Mouse (Mus musculus) heart, postnatal 0 days (tissue): ENCODE measurements at regions not wholly inside any gene's neighbourhood (a gene's known extent, or its start where the extent isn't known, plus 50 kb on each side); places are given as distances from the start of the nearest gene placed in this dataset.

Source experiments
- CTCF ChIP-seq: IDR thresholded peaks from 2 replicates; pipeline ENCODE4 v1.5.1; 2016; ENCODE audit warnings: antibody characterized with exemption, control low read depth, low read depth
- EP300 ChIP-seq: IDR thresholded peaks from 2 replicates; pipeline ENCODE4 v1.6.1; 2016; ENCODE audit warnings: antibody characterized with exemption, low read depth

GRCm38 (mm10) chr14:105431584-105431983 lies 173.2 kb downstream of the Ndfip2 start:
- no peak for TF ChIP-seq CTCF
- TF ChIP-seq EP300: no peak
